Mouse (Mus musculus) heart, embryonic 15.5 days (tissue): ENCODE results near the gene Ptpn7. TPM values are rescaled to one million over a fixed set of nuclear protein-coding genes. Genes with fewer than 3 reads are reported as not detected.

ENCODE experiments used
- ATAC-seq: fragments of 200-750 bp; cut with Nextera tagmentation; replicated peaks from 2 replicates; pipeline ENCODE4 v1.8.0; 2017; ENCODE audit warnings: low read depth, moderate TSS enrichment; ENCODE audit not compliant: insufficient number of reproducible peaks, insufficient read depth, low FRiP score
- H3K27ac ChIP-seq: fragments of 300-500 bp; sonication (generic); 2 replicates; pipeline ENCODE4 v1.5.1; 2015; ENCODE audit warnings: mild to moderate bottlenecking, inconsistent platforms
- H3K27me3 ChIP-seq: fragments of 300-500 bp; sonication (generic); 2 replicates; pipeline ENCODE4 v1.6.1; 2015; ENCODE audit warnings: inconsistent platforms
- H3K36me3 ChIP-seq: fragments of 300-500 bp; sonication (generic); 2 replicates; pipeline ENCODE4 v1.6.1; 2015; ENCODE audit warnings: mild to moderate bottlenecking, inconsistent platforms
- H3K4me1 ChIP-seq: fragments of 300-500 bp; sonication (generic); replicated peaks from 2 replicates; pipeline ENCODE4 v1.6.1; 2015; ENCODE audit warnings: inconsistent platforms
- H3K4me2 ChIP-seq: fragments of 300-500 bp; sonication (generic); 2 replicates; pipeline ENCODE4 v1.6.1; 2015; ENCODE audit warnings: inconsistent platforms, mild to moderate bottlenecking, moderate library complexity
- H3K4me3 ChIP-seq: fragments of 300-500 bp; sonication (generic); 2 replicates; pipeline ENCODE4 v1.5.1; 2015; ENCODE audit warnings: mild to moderate bottlenecking, inconsistent platforms
- H3K9ac ChIP-seq: fragments of 300-500 bp; sonication (generic); 2 replicates; pipeline ENCODE4 v1.6.1; 2015; ENCODE audit warnings: mild to moderate bottlenecking, inconsistent platforms
- H3K9me3 ChIP-seq: fragments of 300-500 bp; sonication (generic); replicated peaks from 2 replicates; pipeline ENCODE4 v1.6.1; 2016; ENCODE audit warnings: inconsistent platforms
- WGBS: fragments of 180-500 bp; shearing (Covaris S2); methylation state at CpG from one replicate; pipeline ENCODE4 v1.1.7; 2015; ENCODE audit warnings: mixed read lengths; 5-methylcytosine and 5-hydroxymethylcytosine counted together
- polyA plus RNA-seq: library from polyadenylated mRNA; unstranded; fragments of >200 nt; fragmentation: Nextera tagmentation; extraction: Ambion mirVana; gene quantifications from 2 replicates; pipeline ENCODE4 v1.2.1, GENCODE M21; 2015

Gene Ptpn7
- polyA plus RNA-seq: 1.8 and 10.2 TPM in 2 replicates

GRCm38 (mm10) chr1:135132473-135132872 is at the start of gene Ptpn7:
TSS of gene Ptpn7 (plus strand) at chr1:135132700.
- Histone ChIP-seq H3K4me3 (peak within 1 kb of the TSS; percentile 19; the same call in 1 of the 2 replicates), H3K9ac (no peak within 1 kb of the TSS; the same call in 1 of the 2 replicates), H3K27ac (peak within 1 kb of the TSS; percentile 57), H3K36me3 (no peaks in the 10 kb centered on the region), H3K27me3 (peaks cover 49% of the 10 kb centered on the region), H3K4me1 (peaks cover 30% of the 10 kb centered on the region), H3K9me3 (no peaks in the 10 kb centered on the region), H3K4me2 (peak within 1 kb of the TSS; percentile 35)
- 18% methylated on average over 10 of the region's 10 CpGs for WGBS
- no peak for ATAC-seq

GRCm38 (mm10) chr1:135083465-135083864 is 49.0 kb upstream of the Ptpn7 start:
- no peak overlapping the region for H3K4me3 ChIP-seq
- H3K4me2 ChIP-seq: 0 out of 2 replicates have a peak overlapping the region, but pooled peaks have one; percentile 5
- H3K36me3 ChIP-seq: no peaks in the 10 kb centered on the region
- peaks cover 12% of the 10 kb centered on the region for H3K4me1 ChIP-seq
- no peak overlapping the region for H3K9ac ChIP-seq
- peaks cover 39% of the 10 kb centered on the region for H3K27me3 ChIP-seq
- 33% methylated on average over 9 of the region's 9 CpGs for WGBS
- peak; percentile 84 for ATAC-seq
- H3K9me3 ChIP-seq: no peaks in the 10 kb centered on the region
- peak overlapping the region; percentile 74 for H3K27ac ChIP-seq

- 25% methylated on average over 27 of the region's 28 CpGs for WGBS
- H3K4me3 ChIP-seq: no peak overlapping the region
- no peaks in the 10 kb centered on the region for H3K36me3 ChIP-seq
- H3K9me3 ChIP-seq: no peaks in the 10 kb centered on the region
- H3K4me2 ChIP-seq: no peak overlapping the region
- ATAC-seq: no peak
- peaks cover 51% of the 10 kb centered on the region for H3K27me3 ChIP-seq
- H3K27ac ChIP-seq: no peak overlapping the region
- H3K9ac ChIP-seq: no peak overlapping the region
- peaks cover 12% of the 10 kb centered on the region for H3K4me1 ChIP-seq
Measured at GRCm38 (mm10) chr1:135085296-135085871, 47.1 kb upstream of the Ptpn7 start.

GRCm38 (mm10) chr1:135086015-135086414 is 46.5 kb upstream of the Ptpn7 start:
- no peak overlapping the region for H3K9ac ChIP-seq
- no peak overlapping the region for H3K27ac ChIP-seq
- H3K27me3 ChIP-seq: peaks cover 51% of the 10 kb centered on the region
- H3K4me1 ChIP-seq: peaks cover 12% of the 10 kb centered on the region
- H3K36me3 ChIP-seq: no peaks in the 10 kb centered on the region
- no peak overlapping the region for H3K4me3 ChIP-seq
- no peak overlapping the region for H3K4me2 ChIP-seq
- no peaks in the 10 kb centered on the region for H3K9me3 ChIP-seq
- 44% methylated on average over 7 of the region's 7 CpGs for WGBS
- no peak for ATAC-seq

GRCm38 (mm10) chr1:135087414-135087813 is 45.1 kb upstream of the Ptpn7 start:
- Histone ChIP-seq H3K4me2 (no peak overlapping the region), H3K4me1 (peaks cover 12% of the 10 kb centered on the region), H3K4me3 (no peak overlapping the region), H3K36me3 (no peaks in the 10 kb centered on the region), H3K9ac (no peak overlapping the region), H3K9me3 (no peaks in the 10 kb centered on the region), H3K27ac (no peak overlapping the region), H3K27me3 (peaks cover 51% of the 10 kb centered on the region)
- WGBS: 68% methylated on average over 1 of the region's 1 CpGs
- ATAC-seq: no peak

- Histone ChIP-seq H3K4me2 (no peak overlapping the region), H3K9ac (no peak overlapping the region), H3K4me3 (no peak overlapping the region), H3K4me1 (peaks cover 8% of the 10 kb centered on the region), H3K27me3 (peaks cover 47% of the 10 kb centered on the region), H3K27ac (no peak overlapping the region), H3K36me3 (no peaks in the 10 kb centered on the region), H3K9me3 (no peaks in the 10 kb centered on the region)
- ATAC-seq: no peak
- 78% methylated on average over 10 of the region's 10 CpGs for WGBS
Measured at GRCm38 (mm10) chr1:135089626-135090025, 42.9 kb upstream of the Ptpn7 start.

- no peak overlapping the region for H3K4me2 ChIP-seq
- no peaks in the 10 kb centered on the region for H3K36me3 ChIP-seq
- no peak overlapping the region for H3K27ac ChIP-seq
- H3K4me1 ChIP-seq: peaks cover 17% of the 10 kb centered on the region
- ATAC-seq: no peak
- WGBS: 51% methylated on average over 3 of the region's 3 CpGs
- H3K9ac ChIP-seq: no peak overlapping the region
- peaks cover 34% of the 10 kb centered on the region for H3K27me3 ChIP-seq
- H3K4me3 ChIP-seq: no peak overlapping the region
- no peaks in the 10 kb centered on the region for H3K9me3 ChIP-seq
Measured at GRCm38 (mm10) chr1:135090914-135091313, 41.6 kb upstream of the Ptpn7 start.

GRCm38 (mm10) chr1:135094723-135095122 is 37.8 kb upstream of the Ptpn7 start:
- Histone ChIP-seq H3K4me1 (peaks cover 39% of the 10 kb centered on the region), H3K4me2 (no peak overlapping the region), H3K27ac (no peak overlapping the region; the same call in 1 of the 2 replicates), H3K27me3 (peaks cover 4% of the 10 kb centered on the region), H3K9me3 (no peaks in the 10 kb centered on the region), H3K36me3 (no peaks in the 10 kb centered on the region), H3K4me3 (no peak overlapping the region), H3K9ac (no peak overlapping the region)
- 44% methylated on average over 7 of the region's 7 CpGs for WGBS
- no peak for ATAC-seq

GRCm38 (mm10) chr1:135095189-135095588 is 37.3 kb upstream of the Ptpn7 start:
- Histone ChIP-seq H3K36me3 (no peaks in the 10 kb centered on the region), H3K9ac (no peak overlapping the region), H3K27me3 (peaks cover 2% of the 10 kb centered on the region), H3K4me3 (no peak overlapping the region), H3K4me2 (no peak overlapping the region), H3K9me3 (no peaks in the 10 kb centered on the region), H3K4me1 (peaks cover 40% of the 10 kb centered on the region), H3K27ac (peak overlapping the region; percentile 2)
- 0 out of 2 replicates have a peak, but pooled peaks have one; percentile 21 for ATAC-seq
- 11% methylated on average over 7 of the region's 7 CpGs for WGBS

GRCm38 (mm10) chr1:135096312-135096711 is 36.2 kb upstream of the Ptpn7 start:
- Histone ChIP-seq H3K27ac (no peak overlapping the region), H3K9ac (no peak overlapping the region), H3K9me3 (no peaks in the 10 kb centered on the region), H3K4me1 (peaks cover 42% of the 10 kb centered on the region), H3K4me3 (no peak overlapping the region), H3K4me2 (no peak overlapping the region), H3K27me3 (peaks cover 14% of the 10 kb centered on the region), H3K36me3 (no peaks in the 10 kb centered on the region)
- ATAC-seq: no peak
- WGBS: 69% methylated on average over 11 of the region's 11 CpGs

- Histone ChIP-seq H3K4me2 (no peak overlapping the region), H3K9ac (no peak overlapping the region), H3K4me3 (no peak overlapping the region), H3K27me3 (peaks cover 25% of the 10 kb centered on the region), H3K4me1 (peaks cover 42% of the 10 kb centered on the region), H3K36me3 (no peaks in the 10 kb centered on the region), H3K9me3 (no peaks in the 10 kb centered on the region), H3K27ac (no peak overlapping the region)
- WGBS: 88% methylated on average over 6 of the region's 6 CpGs
- ATAC-seq: no peak
Measured at GRCm38 (mm10) chr1:135097441-135097840, 35.1 kb upstream of the Ptpn7 start.

- H3K36me3 ChIP-seq: no peaks in the 10 kb centered on the region
- H3K4me2 ChIP-seq: no peak overlapping the region
- 73% methylated on average over 7 of the region's 7 CpGs for whole genome bisulfite sequencing
- H3K27ac ChIP-seq: peak overlapping the region; percentile 33
- H3K9me3 ChIP-seq: no peaks in the 10 kb centered on the region
- no peak overlapping the region for H3K9ac ChIP-seq
- peaks cover 45% of the 10 kb centered on the region for H3K4me1 ChIP-seq
- H3K27me3 ChIP-seq: peaks cover 35% of the 10 kb centered on the region
- H3K4me3 ChIP-seq: no peak overlapping the region
- no peak; the same call in 1 of the 2 replicates for ATAC-seq
Measured at GRCm38 (mm10) chr1:135098441-135098840, 34.1 kb upstream of the Ptpn7 start.
